ENCODE assay signal across 1 mouse cellular context in the genomic region with DNA sequence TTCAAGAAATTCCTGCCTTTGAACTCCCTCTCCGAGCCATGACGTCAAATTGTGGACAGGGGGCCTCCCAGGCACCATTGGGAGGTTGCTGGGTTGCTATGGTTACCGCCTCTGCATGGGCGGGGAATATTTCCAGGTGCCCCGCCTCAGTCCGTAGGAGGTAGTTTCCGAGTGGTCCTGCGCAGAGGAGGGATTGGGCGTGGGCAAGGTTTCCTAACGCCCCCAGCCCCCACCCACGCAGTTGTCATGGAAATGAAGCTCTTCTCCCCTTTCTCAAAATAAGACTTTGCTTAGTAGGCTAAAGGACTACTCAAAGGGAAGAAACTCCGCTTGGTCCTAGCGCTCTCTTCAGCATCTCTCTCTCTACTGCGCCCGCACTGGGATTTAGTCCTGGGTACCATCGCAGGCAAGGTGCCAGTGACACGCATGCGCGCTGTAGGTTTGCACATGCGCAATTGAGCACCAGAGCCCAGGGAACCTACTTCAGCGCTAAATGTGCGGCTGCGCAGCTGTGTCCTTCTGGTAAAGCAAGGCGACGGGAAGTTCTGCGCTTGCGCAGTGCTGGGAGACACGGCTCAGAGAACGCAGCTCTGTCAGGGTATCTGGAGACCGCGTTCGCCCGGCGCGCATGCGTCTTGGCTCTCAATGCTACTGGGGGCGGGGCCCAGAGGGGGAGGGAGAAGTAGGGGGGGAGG.
TF ChIP-seq lines count a peak whose summit lies in the region.

Gene Mypop, plus strand, starts transcription at position 645 of the 695 bp plus-strand sequence.

TF ChIP-seq in CH12.LX, 34 proteins besides CTCF, POLR2A, EP300 and RAD21 (continued from another document):
- TF ChIP-seq JUND (conservative IDR thresholded peaks at IDR 0.05; ENCODE audit: low read depth, low read length), result no peak
- peak; percentile 67 for TF ChIP-seq IRF4 (IDR thresholded peaks at IDR 0.05; ENCODE audit: low read depth, low read length)
- peak; percentile 88 for TF ChIP-seq MXI1 (IDR thresholded peaks at IDR 0.05; ENCODE audit: low read depth, low read length)
- peak; percentile 70 for TF ChIP-seq HCFC1 (IDR thresholded peaks at IDR 0.05; ENCODE audit: low read depth, low read length)
- no peak for TF ChIP-seq ZC3H11A (IDR thresholded peaks at IDR 0.05; ENCODE audit: low read depth, low read length)
- TF ChIP-seq BHLHE40 (IDR thresholded peaks at IDR 0.05; ENCODE audit: low read depth, low read length), result no peak; the same call in 1 of the 2 replicates
- TF ChIP-seq ETS1 (conservative IDR thresholded peaks at IDR 0.05; ENCODE audit: low read depth, low read length), result no peak
- no peak for TF ChIP-seq UBTF (IDR thresholded peaks at IDR 0.05; ENCODE audit: low read depth, low read length)
- peak; percentile 68; the same call in 1 of the 2 replicates for TF ChIP-seq ZMIZ1 (IDR thresholded peaks at IDR 0.05; ENCODE audit: low read depth, low read length)
- peak; percentile 68 for TF ChIP-seq MAX (IDR thresholded peaks at IDR 0.05; ENCODE audit: low read length)
- TF ChIP-seq MAZ (IDR thresholded peaks at IDR 0.05; ENCODE audit: low read depth, low read length), result peak; percentile 91
- TF ChIP-seq NELFE (IDR thresholded peaks at IDR 0.05; ENCODE audit: low read depth, low read length), result peak; percentile 88
- peak; percentile 79; the same call in 1 of the 2 replicates for TF ChIP-seq POLR2AphosphoS2 (IDR thresholded peaks at IDR 0.05; ENCODE audit: low read depth, low read length)
- no peak for TF ChIP-seq ZKSCAN1 (IDR thresholded peaks at IDR 0.05; ENCODE audit: borderline replicate concordance, low read depth, low read length)
- peak; percentile 71 for TF ChIP-seq CHD2 (IDR thresholded peaks at IDR 0.05; ENCODE audit: low read length)
